In the genomic region with DNA sequence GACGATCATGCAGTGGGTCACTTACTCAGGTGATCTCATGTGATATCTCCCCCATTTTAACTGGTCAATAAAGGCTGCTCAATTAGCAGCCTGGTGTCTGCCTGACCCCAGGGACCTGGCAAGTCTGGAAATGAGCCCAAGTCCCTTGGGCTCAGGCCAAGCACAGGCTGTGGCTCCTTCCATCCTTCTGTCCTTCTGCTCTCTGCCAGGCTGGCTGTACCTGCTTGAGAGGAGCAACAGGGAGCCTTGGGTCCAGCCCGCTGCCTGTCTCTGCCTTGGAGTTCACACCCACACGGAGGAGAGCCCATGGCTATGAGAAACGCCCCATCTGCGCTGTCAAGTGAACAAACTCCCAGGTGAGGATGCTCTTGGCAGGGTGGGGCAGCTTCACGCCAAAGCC, we compare ENCODE assay signal across 21 mouse cellular contexts. TPM values are rescaled to one million over a fixed set of nuclear protein-coding genes. Genes with fewer than 3 reads are reported as not detected.
"Had no signal": no experiment of that assay in that cellular context is flagged by ENCODE, and none has a peak within 500 bp of the region (broad histone marks: within the 10 kb centered on the region; RNA-seq: fewer than 3 reads in every experiment).

No protein-coding gene starts in this region.

- H3K9ac ChIP-seq: lung, embryonic 15.5 days; midbrain, embryonic 12.5 days; neural tube, embryonic 13.5 days; neural tube, embryonic 15.5 days had no signal

- H3K27me3 ChIP-seq: lung, embryonic 15.5 days had no signal

- H3K4me1 ChIP-seq: lung, embryonic 15.5 days; megakaryocyte, embryonic 14.5 days; midbrain, embryonic 12.5 days; neural tube, embryonic 15.5 days had no signal

- H3K4me3 ChIP-seq: lung, embryonic 15.5 days; megakaryocyte, embryonic 14.5 days; midbrain, embryonic 10.5 days; midbrain, embryonic 12.5 days; myocyte; neural tube, embryonic 13.5 days; neural tube, embryonic 15.5 days had no signal

- H3K9me3 ChIP-seq: lung, embryonic 15.5 days; megakaryocyte, embryonic 14.5 days; midbrain, embryonic 10.5 days; midbrain, embryonic 12.5 days; neural tube, embryonic 13.5 days; neural tube, embryonic 15.5 days had no signal

- H3K27ac ChIP-seq: lung, embryonic 15.5 days; macrophage; midbrain, embryonic 10.5 days; midbrain, embryonic 12.5 days; neural tube, embryonic 13.5 days; neural tube, embryonic 15.5 days had no signal

- H3K36me3 ChIP-seq: lung, embryonic 15.5 days; midbrain, embryonic 10.5 days; midbrain, embryonic 12.5 days; neural tube, embryonic 13.5 days; neural tube, embryonic 15.5 days had no signal

- DNase-seq: lung, adult 2 months; lung, postnatal 14 days; lung, postnatal 36 days; midbrain, embryonic 14.5 days; retina, postnatal 1 day; right cerebral cortex, adult 18-20 months; right cerebral cortex, postnatal 25 days; right cerebral cortex, postnatal 4 days; spleen, adult 18-20 months; thymus, adult 18-20 months; thymus, postnatal 14 days; thymus, postnatal 36 days had no signal

RNA-seq across cellular contexts. Expression of a gene that starts 43.9 kb away (rescaled TPM):
- total RNA-seq: megakaryocyte progenitor cell, adult 5-6 weeks had no signal

RNA-seq across cellular contexts. Expression of a gene that starts 53.6 kb away (rescaled TPM):
- total RNA-seq: megakaryocyte progenitor cell, adult 5-6 weeks had no signal
